Mouse (Mus musculus) cerebellum, adult 2 months (tissue): Measurements from ENCODE around the gene Fgd6.

Experiments used
- CTCF ChIP-seq: fragments of 200-500 bp; IDR thresholded peaks from 2 replicates; pipeline ENCODE4 v1.5.1; 2011; ENCODE audit warnings: low read depth, mild to moderate bottlenecking, control low read depth, low read length, moderate library complexity, borderline replicate concordance; ENCODE audit not compliant: insufficient read depth
- POLR2A ChIP-seq: fragments of 200-500 bp; IDR thresholded peaks from 2 replicates; pipeline ENCODE4 v1.6.1; 2011; ENCODE audit warnings: low read length, control low read depth, borderline replicate concordance; ENCODE audit not compliant: insufficient read depth

- no peak for TF ChIP-seq CTCF
- no peak for TF ChIP-seq POLR2A
Measured at GRCm38 (mm10) chr10:94000223-94000622, 35.6 kb upstream of the Fgd6 start.
